Mouse (Mus musculus): ENCODE data around the gene Bcl7c. TPM values are rescaled to one million over a fixed set of nuclear protein-coding genes. Genes with fewer than 3 reads are reported as not detected.

The Bcl7c gene
- total RNA-seq (2023; ENCODE audit: inconsistent age), result 43.3 to 65.2 TPM (median 58.3 TPM) in 4 replicates

DNA sequence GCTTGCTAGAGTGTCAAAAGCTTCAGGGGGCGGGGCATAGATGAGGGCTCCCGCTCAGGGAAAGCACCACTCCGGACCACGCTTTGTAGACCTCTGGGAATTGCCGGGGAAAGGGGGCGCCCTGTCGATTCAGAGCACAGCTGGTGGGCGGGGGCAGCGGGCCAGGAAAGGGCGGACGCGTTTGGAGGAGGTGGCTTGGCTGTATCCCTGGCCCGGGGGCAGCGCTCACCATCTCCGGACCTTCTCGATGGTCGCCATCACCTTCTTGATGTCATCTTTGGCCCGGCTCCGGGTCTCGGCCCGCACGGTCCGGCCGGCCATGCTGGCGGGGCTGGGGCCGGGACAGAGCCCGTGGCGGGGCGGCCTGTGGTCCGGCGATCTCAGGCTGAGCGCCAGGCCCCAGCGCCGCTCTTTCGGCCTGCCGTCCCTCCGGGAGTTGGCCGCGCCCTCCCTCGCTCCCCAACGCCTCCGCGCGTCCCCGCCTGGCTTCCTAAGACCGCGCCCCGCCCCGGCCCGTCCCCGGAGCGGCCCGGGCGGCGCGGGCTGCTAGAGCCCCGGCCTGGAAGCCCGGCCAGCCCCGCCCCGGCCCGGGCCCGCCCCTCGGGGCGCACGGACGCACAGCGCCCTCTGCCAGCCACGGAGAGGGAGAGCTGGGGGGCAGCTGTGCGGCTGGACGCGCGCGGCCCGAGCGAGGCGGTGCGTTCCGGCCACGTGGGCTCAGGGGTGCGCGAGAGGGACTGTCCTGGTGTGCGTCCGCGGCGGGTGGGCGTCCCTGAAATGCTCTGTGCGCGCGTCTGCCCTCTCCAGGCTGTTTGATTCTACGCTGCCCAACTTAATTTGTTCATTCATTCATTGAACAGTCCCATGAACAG lies at the start of gene Bcl7c:
Gene Bcl7c (minus strand): TSS at position 727 of the 872 bp plus-strand sequence.

GRCm38 (mm10) chr7:127744366-127745045 lies 35.8 kb upstream of the Bcl7c start, which contains the start of gene Fbxl19:
TSS of gene Fbxl19 (plus strand) at chr7:127744543.

DNA sequence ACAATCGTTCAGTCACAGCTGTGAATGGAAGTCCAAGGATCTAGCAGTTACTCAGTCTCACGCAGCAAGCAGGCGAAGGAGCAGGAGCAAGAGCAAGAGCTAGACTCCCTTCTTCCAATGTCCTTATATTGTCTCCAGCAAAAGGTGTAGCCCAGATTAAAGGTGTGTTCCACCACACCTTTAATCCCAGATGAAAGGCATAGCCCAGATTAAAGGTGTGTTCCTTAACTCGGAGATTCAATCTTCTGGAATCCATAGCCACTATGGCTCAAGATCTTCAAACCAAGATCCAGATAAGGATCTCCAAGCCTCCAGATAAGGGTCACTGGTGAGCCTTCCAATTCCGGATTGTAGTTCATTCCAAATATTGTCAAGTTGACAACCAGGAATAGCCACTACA lies 23.3 kb upstream of the Bcl7c start, which contains the start of gene Ctf2:
Gene Ctf2 (minus strand): TSS at position 101 of the 400 bp plus-strand sequence.

GRCm38 (mm10) chr7:127712461-127713385 lies 4.0 kb upstream of the Bcl7c start, which contains the start of gene Ctf1:
TSS of gene Ctf1 (plus strand) at chr7:127712736.

GRCm38 (mm10) chr7:127614891-127615843 lies 93.6 kb downstream of the Bcl7c start, which contains the start of gene Zfp629:
TSS of gene Zfp629 (minus strand) at chr7:127615797.

Other genes starting within 250 kb of the Bcl7c start
- gene Prr14, start 249.3 kb downstream of the Bcl7c start, total RNA-seq (2023; ENCODE audit: inconsistent age), result 134 to 156 TPM (median 146 TPM) in 4 replicates
- 285 to 303 TPM (median 297 TPM) in 4 replicates for gene Fbrs, start 229.7 kb downstream of the Bcl7c start, total RNA-seq (2023; ENCODE audit: inconsistent age)
- gene Srcap, start 196.9 kb downstream of the Bcl7c start, total RNA-seq (2023; ENCODE audit: inconsistent age), result 189 to 213 TPM (median 204 TPM) in 4 replicates
- 44.3 to 55.2 TPM (median 53.5 TPM) in 4 replicates for gene Gm42715, start 189.3 kb downstream of the Bcl7c start, total RNA-seq (2023; ENCODE audit: inconsistent age)
- 2.6 to 2.9 TPM in 2 of 4 replicates, not detected in the others for gene Tmem265, start 147.5 kb downstream of the Bcl7c start, total RNA-seq (2023; ENCODE audit: inconsistent age)
- gene Phkg2, start 135.6 kb downstream of the Bcl7c start, total RNA-seq (2023; ENCODE audit: inconsistent age), result 122 to 139 TPM (median 127 TPM) in 4 replicates
- gene Ccdc189, start 120.3 kb downstream of the Bcl7c start, total RNA-seq (2023; ENCODE audit: inconsistent age), result 0.77 to 2.0 TPM (median 1.4 TPM) in 4 replicates
- 135 to 149 TPM (median 147 TPM) in 4 replicates for gene Rnf40, start 120.2 kb downstream of the Bcl7c start, total RNA-seq (2023; ENCODE audit: inconsistent age)
- gene Zfp629, start 93.1 kb downstream of the Bcl7c start, total RNA-seq (2023; ENCODE audit: inconsistent age), result 2.8 to 6.4 TPM (median 3.5 TPM) in 4 replicates
- not detected in 4 replicates for gene Ctf1, start 3.8 kb upstream of the Bcl7c start, total RNA-seq (2023; ENCODE audit: inconsistent age)
- gene Ctf2, start 23.2 kb upstream of the Bcl7c start, total RNA-seq (2023; ENCODE audit: inconsistent age), result not detected in 4 replicates
- 17.0 to 19.0 TPM (median 17.8 TPM) in 4 replicates for gene Fbxl19, start 35.6 kb upstream of the Bcl7c start, total RNA-seq (2023; ENCODE audit: inconsistent age)
- 32.3 to 37.7 TPM (median 35.3 TPM) in 4 replicates for gene Orai3, start 60.9 kb upstream of the Bcl7c start, total RNA-seq (2023; ENCODE audit: inconsistent age)
- gene Setd1a, start 67.7 kb upstream of the Bcl7c start, total RNA-seq (2023; ENCODE audit: inconsistent age), result 73.8 to 89.8 TPM (median 79.6 TPM) in 4 replicates
- 1.00 to 2.5 TPM (median 1.3 TPM) in 3 of 4 replicates, not detected in the other for gene Gm49388, start 76.7 kb upstream of the Bcl7c start, total RNA-seq (2023; ENCODE audit: inconsistent age)
- gene Hsd3b7, start 91.7 kb upstream of the Bcl7c start, total RNA-seq (2023; ENCODE audit: inconsistent age), result 2.4 to 3.8 TPM (median 3.5 TPM) in 4 replicates
- 141 to 145 TPM (median 144 TPM) in 4 replicates for gene Stx4a, start 115.4 kb upstream of the Bcl7c start, total RNA-seq (2023; ENCODE audit: inconsistent age)
- gene Stx1b, start 115.6 kb upstream of the Bcl7c start, total RNA-seq (2023; ENCODE audit: inconsistent age), result not detected in 4 replicates
- 96.4 to 104 TPM (median 100 TPM) in 4 replicates for gene Zfp646, start 167.3 kb upstream of the Bcl7c start, total RNA-seq (2023; ENCODE audit: inconsistent age)
- 10.2 to 19.0 TPM (median 14.3 TPM) in 4 replicates for gene Zfp668, start 167.9 kb upstream of the Bcl7c start, total RNA-seq (2023; ENCODE audit: inconsistent age)
- 0.30 to 0.78 TPM (median 0.46 TPM) in 4 replicates for gene Prss53, start 182.0 kb upstream of the Bcl7c start, total RNA-seq (2023; ENCODE audit: inconsistent age)
- gene Gm21974, start 186.5 kb upstream of the Bcl7c start, total RNA-seq (2023; ENCODE audit: inconsistent age), result not detected in 4 replicates
- 13.7 to 16.1 TPM (median 14.6 TPM) in 4 replicates for gene Vkorc1, start 186.7 kb upstream of the Bcl7c start, total RNA-seq (2023; ENCODE audit: inconsistent age)
- 24.4 to 36.9 TPM (median 28.0 TPM) in 4 replicates for gene Bckdk, start 195.1 kb upstream of the Bcl7c start, total RNA-seq (2023; ENCODE audit: inconsistent age)
- 42.4 to 44.8 TPM (median 42.7 TPM) in 4 replicates for gene Kat8, start 203.6 kb upstream of the Bcl7c start, total RNA-seq (2023; ENCODE audit: inconsistent age)
- gene Prss8, start 221.2 kb upstream of the Bcl7c start, total RNA-seq (2023; ENCODE audit: inconsistent age), result not detected in 4 replicates
- gene Prss36, start 237.8 kb upstream of the Bcl7c start, total RNA-seq (2023; ENCODE audit: inconsistent age), result 2.5 to 4.6 TPM (median 3.6 TPM) in 4 replicates

Data from B cell, adult (primary cell).